Mouse (Mus musculus): Measurements from ENCODE around the gene Pdss2. TPM values are rescaled to one million over a fixed set of nuclear protein-coding genes. Genes with fewer than 3 reads are reported as not detected.

Gene Pdss2
- polyA plus RNA-seq, 1 experiment from 2014 or later: 16.5 TPM

DNA sequence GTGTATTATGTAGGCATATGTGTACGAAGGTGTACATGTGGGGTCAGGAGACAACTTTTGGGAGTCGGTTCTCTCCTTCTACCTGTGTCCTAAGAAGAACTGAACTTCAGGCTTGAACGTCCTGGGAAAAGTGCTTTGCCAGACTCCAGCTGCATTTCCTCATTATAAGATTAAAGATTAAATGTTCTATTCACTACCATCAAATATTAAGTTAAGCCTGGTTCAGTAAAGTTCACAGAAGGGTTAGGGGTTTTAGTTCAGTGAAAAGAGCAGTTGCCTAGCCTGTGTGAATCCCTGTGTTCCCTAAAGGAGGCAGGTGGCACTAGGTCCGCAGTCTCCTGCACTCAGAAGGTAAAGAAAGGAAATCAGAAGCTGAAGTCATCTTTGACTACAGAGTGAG, 213.0 kb downstream of the Pdss2 start:
- no peak for ATAC-seq
- no peak overlapping the region for H3K4me2 ChIP-seq (ENCODE audit: low read depth, low read length)
- WGBS: 82% methylated on average over 4 of the region's 4 CpGs
- H3K4me3 ChIP-seq (ENCODE audit: low read length): no peak overlapping the region
- H3K9ac ChIP-seq (ENCODE audit: low read depth, low read length): no peak overlapping the region
- H3K4me1 ChIP-seq (ENCODE audit: control insufficient read depth, insufficient read depth, low read length): peaks cover 6% of the 10 kb centered on the region; the same call in 1 of the 2 replicates
- peaks cover 4% of the 10 kb centered on the region; the same call in 1 of the 2 replicates for H3K9me3 ChIP-seq (ENCODE audit: control insufficient read depth, low read length)
- no peak overlapping the region for H3K27ac ChIP-seq (ENCODE audit: low read length)
- H3K36me3 ChIP-seq (ENCODE audit: control insufficient read depth, insufficient read depth, low read length): no peaks in the 10 kb centered on the region
- no peaks in the 10 kb centered on the region for H3K27me3 ChIP-seq (replicated peaks; ENCODE audit: control insufficient read depth, insufficient read depth, low read length)

DNA sequence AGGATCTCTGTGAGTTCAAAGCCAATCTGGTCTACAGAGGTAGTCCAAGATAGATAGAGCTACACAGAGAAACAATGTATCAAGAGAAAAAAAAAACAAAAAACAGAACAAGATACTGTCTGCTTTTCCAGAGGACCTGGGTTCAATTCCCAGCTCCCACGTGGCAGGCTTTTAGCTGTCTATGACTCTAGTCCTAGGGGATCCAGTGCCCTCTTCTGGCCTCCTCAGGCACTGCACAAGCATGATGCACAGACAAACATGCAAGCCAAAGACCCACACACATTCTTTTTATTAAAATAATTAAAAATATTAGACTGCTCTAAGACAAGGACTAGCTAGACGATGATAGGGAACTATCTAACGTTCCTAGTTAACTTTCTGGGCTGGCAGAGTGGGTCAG, 214.5 kb downstream of the Pdss2 start:
- 90% methylated on average over 3 of the region's 3 CpGs for WGBS
- Histone ChIP-seq H3K36me3 (ENCODE audit: control insufficient read depth, insufficient read depth, low read length) (no peaks in the 10 kb centered on the region), H3K4me2 (ENCODE audit: low read depth, low read length) (no peak overlapping the region), H3K27me3 (replicated peaks; ENCODE audit: control insufficient read depth, insufficient read depth, low read length) (no peaks in the 10 kb centered on the region), H3K4me1 (ENCODE audit: control insufficient read depth, insufficient read depth, low read length) (peaks cover 13% of the 10 kb centered on the region; the same call in 1 of the 2 replicates), H3K9me3 (ENCODE audit: control insufficient read depth, low read length) (peaks cover under 1% of the 10 kb centered on the region; the same call in 1 of the 2 replicates), H3K4me3 (ENCODE audit: low read length) (no peak overlapping the region), H3K9ac (ENCODE audit: low read depth, low read length) (no peak overlapping the region), H3K27ac (ENCODE audit: low read length) (no peak overlapping the region)
- no peak for ATAC-seq

DNA sequence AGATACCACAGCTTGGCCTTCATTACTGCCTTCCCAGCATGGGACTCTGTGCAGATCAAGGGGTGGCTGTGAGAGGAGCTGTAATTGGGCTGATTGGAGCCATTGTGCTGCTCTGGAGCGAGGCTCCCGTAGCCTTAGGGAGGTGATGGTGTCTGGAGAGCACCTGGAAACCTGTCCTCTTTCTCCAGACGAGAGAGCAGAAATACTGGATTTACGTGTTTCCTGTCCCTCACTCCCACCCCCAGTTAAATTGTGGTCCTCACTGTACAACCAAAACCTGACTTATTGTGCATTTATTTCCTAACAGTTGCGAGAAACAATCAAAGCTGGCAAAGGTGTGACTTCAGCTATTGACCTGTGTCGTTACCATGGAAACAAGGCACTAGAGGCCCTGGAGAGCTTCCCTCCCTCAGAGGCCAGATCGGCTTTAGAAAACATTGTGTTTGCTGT, 218.2 kb downstream of the Pdss2 start:
- Histone ChIP-seq H3K27ac (ENCODE audit: low read length) (no peak overlapping the region), H3K4me3 (ENCODE audit: low read length) (no peak overlapping the region), H3K27me3 (replicated peaks; ENCODE audit: control insufficient read depth, insufficient read depth, low read length) (no peaks in the 10 kb centered on the region), H3K36me3 (ENCODE audit: control insufficient read depth, insufficient read depth, low read length) (no peaks in the 10 kb centered on the region), H3K9ac (ENCODE audit: low read depth, low read length) (no peak overlapping the region), H3K4me2 (ENCODE audit: low read depth, low read length) (no peak overlapping the region), H3K9me3 (ENCODE audit: control insufficient read depth, low read length) (no peaks in the 10 kb centered on the region), H3K4me1 (ENCODE audit: control insufficient read depth, insufficient read depth, low read length) (peaks cover 15% of the 10 kb centered on the region; the same call in 1 of the 2 replicates)
- no peak for ATAC-seq
- 26% methylated on average over 7 of the region's 7 CpGs for WGBS

DNA sequence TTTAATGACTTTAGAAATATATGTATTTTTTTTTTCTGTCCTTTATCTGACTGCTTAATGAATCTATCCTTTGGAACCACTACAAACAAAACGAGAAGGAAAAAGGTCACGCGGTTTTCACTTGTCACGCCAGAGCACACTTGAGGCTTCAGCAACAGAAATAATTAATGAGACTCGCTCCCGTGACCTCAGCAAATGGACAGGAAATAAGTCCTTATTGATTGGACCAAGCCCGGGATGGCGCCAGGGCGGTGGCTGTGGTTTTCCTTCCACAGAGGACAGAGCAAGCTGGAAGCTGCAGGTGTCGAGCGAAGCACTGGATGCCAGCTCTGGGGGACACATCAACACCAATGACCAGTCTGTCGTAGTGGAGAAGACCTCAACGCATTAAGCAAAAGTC, 218.8 kb downstream of the Pdss2 start:
- H3K4me1 ChIP-seq (ENCODE audit: control insufficient read depth, insufficient read depth, low read length): peaks cover 15% of the 10 kb centered on the region; the same call in 1 of the 2 replicates
- no peak overlapping the region for H3K27ac ChIP-seq (ENCODE audit: low read length)
- no peaks in the 10 kb centered on the region for H3K27me3 ChIP-seq (replicated peaks; ENCODE audit: control insufficient read depth, insufficient read depth, low read length)
- no peaks in the 10 kb centered on the region for H3K36me3 ChIP-seq (ENCODE audit: control insufficient read depth, insufficient read depth, low read length)
- no peak for ATAC-seq
- H3K4me3 ChIP-seq (ENCODE audit: low read length): no peak overlapping the region
- H3K9me3 ChIP-seq (ENCODE audit: control insufficient read depth, low read length): no peaks in the 10 kb centered on the region
- no peak overlapping the region for H3K4me2 ChIP-seq (ENCODE audit: low read depth, low read length)
- 40% methylated on average over 13 of the region's 13 CpGs for WGBS
- no peak overlapping the region for H3K9ac ChIP-seq (ENCODE audit: low read depth, low read length)

DNA sequence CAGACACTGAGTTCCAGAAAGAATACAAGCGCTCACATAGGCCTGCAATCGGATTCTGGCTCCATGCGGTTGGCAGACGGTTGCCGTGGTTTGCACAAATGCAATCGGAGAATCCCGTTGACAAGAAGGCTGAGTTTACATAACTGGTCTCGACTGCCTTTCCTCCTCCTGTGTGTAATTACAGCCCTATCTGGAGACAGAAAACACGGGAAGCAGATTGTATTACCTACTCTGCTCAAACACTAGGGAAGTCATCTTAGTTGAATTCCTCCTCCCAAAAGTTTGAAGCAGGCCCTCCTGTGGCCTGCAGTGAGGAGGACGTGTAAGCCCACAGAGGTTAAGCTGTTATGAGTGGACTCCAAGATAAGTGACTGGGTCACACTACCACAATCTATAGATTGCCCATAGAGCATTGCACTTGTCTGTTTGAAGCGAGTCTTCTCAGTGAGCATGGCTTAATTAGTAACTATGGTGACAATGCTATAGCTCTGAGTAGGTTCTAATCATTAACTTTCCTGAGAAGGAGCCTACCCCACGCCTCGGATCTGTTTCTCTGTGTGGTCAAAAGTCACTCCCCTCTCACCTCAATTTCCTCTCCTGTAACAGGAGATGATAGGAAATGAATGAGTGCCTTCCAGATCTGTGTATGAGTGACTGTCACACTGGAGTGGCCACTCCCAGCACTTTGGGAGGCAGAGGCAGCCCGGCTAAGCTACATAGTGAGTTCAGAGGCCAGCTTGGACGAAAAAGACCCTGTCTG, 219.9 kb downstream of the Pdss2 start:
- Histone ChIP-seq H3K9me3 (ENCODE audit: control insufficient read depth, low read length) (no peaks in the 10 kb centered on the region), H3K4me3 (ENCODE audit: low read length) (no peak overlapping the region), H3K4me2 (ENCODE audit: low read depth, low read length) (0 out of 2 replicates have a peak overlapping the region, but pooled peaks have one; percentile 21), H3K9ac (ENCODE audit: low read depth, low read length) (no peak overlapping the region), H3K4me1 (ENCODE audit: control insufficient read depth, insufficient read depth, low read length) (peaks cover 15% of the 10 kb centered on the region; the same call in 1 of the 2 replicates), H3K27ac (ENCODE audit: low read length) (peak overlapping the region; percentile 69), H3K36me3 (ENCODE audit: control insufficient read depth, insufficient read depth, low read length) (no peaks in the 10 kb centered on the region), H3K27me3 (replicated peaks; ENCODE audit: control insufficient read depth, insufficient read depth, low read length) (no peaks in the 10 kb centered on the region)
- peak; percentile 96 for ATAC-seq
- 43% methylated on average over 15 of the region's 15 CpGs for WGBS

DNA sequence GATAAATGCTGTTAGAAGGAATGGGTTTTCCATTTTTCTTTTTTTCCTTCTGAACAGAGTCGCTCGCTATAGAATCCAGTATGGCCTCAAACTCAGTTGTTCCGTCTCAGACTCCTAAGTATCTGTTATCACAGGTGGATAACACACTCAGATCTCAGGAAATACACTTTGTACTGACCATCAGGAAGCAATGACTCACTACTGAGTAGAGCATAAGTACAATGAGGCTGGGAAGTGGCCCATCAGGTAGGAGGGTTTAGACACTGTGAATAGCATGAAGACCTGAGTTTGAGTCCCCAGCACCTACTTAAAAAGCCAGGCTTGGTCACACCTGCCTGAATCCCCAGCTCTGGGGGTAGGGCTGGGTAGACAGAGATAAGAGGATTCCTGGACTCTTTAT, 227.4 kb downstream of the Pdss2 start:
- ATAC-seq: peak; percentile 57; the same call in 1 of the 2 replicates
- H3K36me3 ChIP-seq (ENCODE audit: control insufficient read depth, insufficient read depth, low read length): no peaks in the 10 kb centered on the region
- 88% methylated on average over 3 of the region's 3 CpGs for WGBS
- no peak overlapping the region for H3K27ac ChIP-seq (ENCODE audit: low read length)
- H3K4me1 ChIP-seq (ENCODE audit: control insufficient read depth, insufficient read depth, low read length): no peaks in the 10 kb centered on the region
- H3K4me3 ChIP-seq (ENCODE audit: low read length): no peak overlapping the region
- no peaks in the 10 kb centered on the region for H3K9me3 ChIP-seq (ENCODE audit: control insufficient read depth, low read length)
- no peak overlapping the region for H3K4me2 ChIP-seq (ENCODE audit: low read depth, low read length)
- H3K9ac ChIP-seq (ENCODE audit: low read depth, low read length): no peak overlapping the region
- no peaks in the 10 kb centered on the region for H3K27me3 ChIP-seq (replicated peaks; ENCODE audit: control insufficient read depth, insufficient read depth, low read length)

DNA sequence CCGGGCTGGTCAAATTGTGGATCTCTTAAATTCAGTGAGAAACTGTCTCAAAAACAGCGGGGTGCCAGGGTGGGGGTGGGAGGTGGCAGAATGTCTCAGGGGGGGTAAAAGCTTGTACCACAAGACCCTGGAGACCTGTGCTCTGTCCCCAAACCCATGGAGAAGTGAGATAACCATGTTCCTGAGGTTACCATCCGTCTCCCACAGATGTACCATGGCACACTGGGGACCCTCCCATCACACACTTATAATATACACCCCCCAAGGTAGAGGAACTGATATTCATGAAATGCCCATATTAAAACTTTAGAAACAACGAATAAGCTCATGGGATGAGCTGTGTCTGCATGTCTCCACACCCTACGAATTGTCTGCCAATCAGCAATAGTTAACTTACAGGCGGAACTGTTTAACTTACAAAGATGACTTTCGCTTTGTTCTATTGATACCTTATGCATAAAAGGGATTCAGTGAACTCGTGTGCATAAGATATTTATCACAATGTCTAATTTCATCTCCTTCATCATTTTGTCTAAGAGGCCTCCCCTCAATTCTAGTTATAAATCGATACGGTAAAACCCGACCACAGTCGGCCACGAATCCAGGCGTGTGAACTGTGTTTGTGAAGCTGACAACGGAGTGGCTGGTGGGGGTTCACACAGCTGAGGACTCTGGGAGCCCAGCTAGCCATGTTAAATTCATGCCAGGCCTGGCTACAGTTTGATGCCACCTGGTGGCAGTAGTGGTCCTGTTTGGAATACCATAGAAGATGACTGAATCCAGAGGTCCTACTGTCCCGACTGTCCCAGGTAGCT, 230.8 kb downstream of the Pdss2 start:
- Histone ChIP-seq H3K4me1 (ENCODE audit: control insufficient read depth, insufficient read depth, low read length) (no peaks in the 10 kb centered on the region), H3K27me3 (replicated peaks; ENCODE audit: control insufficient read depth, insufficient read depth, low read length) (no peaks in the 10 kb centered on the region), H3K27ac (ENCODE audit: low read length) (no peak overlapping the region), H3K4me2 (ENCODE audit: low read depth, low read length) (peak overlapping the region; percentile 36), H3K4me3 (ENCODE audit: low read length) (peak overlapping the region; percentile 25), H3K9me3 (ENCODE audit: control insufficient read depth, low read length) (no peaks in the 10 kb centered on the region), H3K9ac (ENCODE audit: low read depth, low read length) (peak overlapping the region; percentile 40; the same call in 1 of the 2 replicates), H3K36me3 (ENCODE audit: control insufficient read depth, insufficient read depth, low read length) (no peaks in the 10 kb centered on the region)
- ATAC-seq: peak; percentile 91
- 23% methylated on average over 16 of the region's 16 CpGs for WGBS

DNA sequence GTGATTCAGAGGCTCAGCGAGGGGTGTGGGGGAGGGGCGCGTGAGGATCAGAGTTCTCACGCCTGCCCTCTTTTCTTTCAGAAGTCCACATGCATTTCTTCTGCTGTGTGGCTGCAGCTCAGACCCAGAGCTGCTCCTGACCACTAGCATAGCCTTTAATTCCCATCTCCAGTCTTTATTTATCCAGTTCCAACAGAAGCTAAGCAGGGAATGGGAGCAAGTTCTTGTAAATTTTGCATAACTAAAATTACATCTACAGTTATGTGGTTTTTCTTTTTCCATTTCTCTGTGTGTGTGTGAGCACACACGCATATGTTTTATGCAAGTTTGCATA, 231.3 kb downstream of the Pdss2 start:
- Histone ChIP-seq H3K4me3 (ENCODE audit: low read length) (0 out of 2 replicates have a peak overlapping the region, but pooled peaks have one; percentile 25), H3K4me2 (ENCODE audit: low read depth, low read length) (peak overlapping the region; percentile 36), H3K9me3 (ENCODE audit: control insufficient read depth, low read length) (no peaks in the 10 kb centered on the region), H3K4me1 (ENCODE audit: control insufficient read depth, insufficient read depth, low read length) (no peaks in the 10 kb centered on the region), H3K27me3 (replicated peaks; ENCODE audit: control insufficient read depth, insufficient read depth, low read length) (no peaks in the 10 kb centered on the region), H3K36me3 (ENCODE audit: control insufficient read depth, insufficient read depth, low read length) (no peaks in the 10 kb centered on the region), H3K9ac (ENCODE audit: low read depth, low read length) (peak overlapping the region; percentile 40; the same call in 1 of the 2 replicates), H3K27ac (ENCODE audit: low read length) (no peak overlapping the region)
- no peak for ATAC-seq
- 17% methylated on average over 5 of the region's 5 CpGs for WGBS

DNA sequence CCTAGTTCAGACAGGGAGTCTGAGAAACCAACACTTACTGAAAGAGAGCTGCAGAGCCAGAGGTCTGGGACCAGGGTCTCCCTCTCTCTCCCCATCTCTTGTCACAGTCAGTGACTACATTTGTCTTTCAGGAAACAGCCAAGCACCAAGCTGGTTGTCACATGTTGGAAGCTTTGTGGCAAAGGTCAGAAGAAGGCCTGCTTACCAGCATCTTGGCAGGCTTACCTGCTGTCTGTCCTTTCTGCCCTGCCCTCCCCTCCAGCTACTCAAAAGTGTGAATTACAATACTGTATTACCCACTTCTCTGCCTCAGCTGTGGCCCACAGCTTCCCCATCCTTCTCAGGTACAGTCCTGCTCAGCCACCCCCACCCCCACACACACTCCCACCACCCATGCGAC, 232.9 kb downstream of the Pdss2 start:
- H3K27me3 ChIP-seq (replicated peaks; ENCODE audit: control insufficient read depth, insufficient read depth, low read length): no peaks in the 10 kb centered on the region
- no peak for ATAC-seq
- H3K4me3 ChIP-seq (ENCODE audit: low read length): no peak overlapping the region
- H3K27ac ChIP-seq (ENCODE audit: low read length): no peak overlapping the region
- H3K9ac ChIP-seq (ENCODE audit: low read depth, low read length): no peak overlapping the region
- 79% methylated on average over 1 of the region's 1 CpGs for WGBS
- no peaks in the 10 kb centered on the region for H3K4me1 ChIP-seq (ENCODE audit: control insufficient read depth, insufficient read depth, low read length)
- H3K9me3 ChIP-seq (ENCODE audit: control insufficient read depth, low read length): no peaks in the 10 kb centered on the region
- no peak overlapping the region for H3K4me2 ChIP-seq (ENCODE audit: low read depth, low read length)
- H3K36me3 ChIP-seq (ENCODE audit: control insufficient read depth, insufficient read depth, low read length): no peaks in the 10 kb centered on the region

Measured in intestine, embryonic 16.5 days (tissue).